ENCODE assay signal across 8 mouse cellular contexts in genomic region chr10:86778398-86779116, GRCm38 (mm10). TPM values are rescaled to one million over a fixed set of nuclear protein-coding genes. Genes with fewer than 3 reads are reported as not detected.
DNase-seq lines count a peak whose midpoint lies in the region; ATAC-seq lines count a peak whose summit lies in the region.

Gene Nt5dc3, plus strand, starts transcription at chr10:86779005.

- H3K4me1 ChIP-seq in heart, embryonic 14.5 days (ENCODE audit: control insufficient read depth in 2 of 2, insufficient read depth in 2 of 2, low read length in 2 of 2): peaks cover 17 to 40% of the 10 kb centered on the region in 2 experiments
- peaks cover 42% of the 10 kb centered on the region for H3K4me1 ChIP-seq in liver, embryonic 13.5 days (replicated peaks)
- H3K4me1 ChIP-seq in stomach, embryonic 16.5 days (ENCODE audit: control insufficient read depth, insufficient read depth, low read length): peaks cover 13% of the 10 kb centered on the region; the same call in 1 of the 2 replicates

- H3K4me3 ChIP-seq in heart, embryonic 14.5 days (ENCODE audit: control insufficient read depth in 1 of 2, insufficient read depth in 1 of 2, low read depth in 1 of 2, low read length in 2 of 2): peak within 1 kb of the TSS; percentile 81
- peak within 1 kb of the TSS; percentile 74 for H3K4me3 ChIP-seq in liver, embryonic 13.5 days (replicated peaks)
- H3K4me3 ChIP-seq in stomach, embryonic 16.5 days (replicated peaks; ENCODE audit: low read length): peak within 1 kb of the TSS; percentile 69

- no peaks in the 10 kb centered on the region for H3K36me3 ChIP-seq in heart, embryonic 14.5 days (ENCODE audit: control insufficient read depth, insufficient read depth, low read length)
- H3K36me3 ChIP-seq in liver, embryonic 13.5 days: no peaks in the 10 kb centered on the region
- no peaks in the 10 kb centered on the region for H3K36me3 ChIP-seq in stomach, embryonic 16.5 days (ENCODE audit: control insufficient read depth, insufficient read depth, low read length)

- peak within 1 kb of the TSS; percentile 94 for H3K4me2 ChIP-seq in heart, embryonic 14.5 days (ENCODE audit: low read length)
- peak within 1 kb of the TSS; percentile 99 for H3K4me2 ChIP-seq in liver, embryonic 13.5 days
- H3K4me2 ChIP-seq in stomach, embryonic 16.5 days (ENCODE audit: low read depth, low read length): peak within 1 kb of the TSS; percentile 74

- peak; percentile 91 for DNase-seq in c-Kit-negative CD71-positive TER-119-positive erythroid progenitor cells, embryonic 14.5 days (ENCODE audit: low read depth, low spot score)
- DNase-seq in fibroblast of lung, adult 2 months (ENCODE audit: low read depth): peak; percentile 97
- peak; percentile 98 for DNase-seq in kidney, postnatal 14 days
- peak; percentile 95 for DNase-seq in liver, embryonic 13.5 days
- peak; percentile 97 for DNase-seq in neural tube, embryonic 10.5 days (ENCODE audit: extremely low spot score, low spot score)

- WGBS in heart, embryonic 14.5 days: under 1% methylated on average over 44 of the region's 44 CpGs
- WGBS in liver, embryonic 13.5 days (ENCODE audit: insufficient replicate concordance): 1% methylated on average over 44 of the region's 44 CpGs
- WGBS in stomach, embryonic 16.5 days: under 1% methylated on average over 44 of the region's 44 CpGs

- peak within 1 kb of the TSS; percentile 91 to 94 for H3K27ac ChIP-seq in heart, embryonic 14.5 days (replicated peaks in 1 of 2; ENCODE audit: control insufficient read depth in 1 of 2, insufficient read depth in 1 of 2, low read depth in 2 of 2, low read length in 2 of 2)
- H3K27ac ChIP-seq in liver, embryonic 13.5 days: peak within 1 kb of the TSS; percentile 72
- peak within 1 kb of the TSS; percentile 78 for H3K27ac ChIP-seq in stomach, embryonic 16.5 days (ENCODE audit: low read length)

- H3K9me3 ChIP-seq in heart, embryonic 14.5 days (ENCODE audit: control insufficient read depth, low read length): no peaks in the 10 kb centered on the region
- no peaks in the 10 kb centered on the region for H3K9me3 ChIP-seq in liver, embryonic 13.5 days (replicated peaks)
- H3K9me3 ChIP-seq in stomach, embryonic 16.5 days (replicated peaks; ENCODE audit: control insufficient read depth, low read length): no peaks in the 10 kb centered on the region

- H3K27me3 ChIP-seq in heart, embryonic 14.5 days (ENCODE audit: control insufficient read depth, insufficient read depth, low read length): no peaks in the 10 kb centered on the region
- no peaks in the 10 kb centered on the region for H3K27me3 ChIP-seq in liver, embryonic 13.5 days
- no peaks in the 10 kb centered on the region for H3K27me3 ChIP-seq in stomach, embryonic 16.5 days (ENCODE audit: control insufficient read depth, insufficient read depth, low read length)

- H3K9ac ChIP-seq in heart, embryonic 14.5 days (ENCODE audit: low read length): peak within 1 kb of the TSS; percentile 90
- peak within 1 kb of the TSS; percentile 82 for H3K9ac ChIP-seq in liver, embryonic 13.5 days
- H3K9ac ChIP-seq in stomach, embryonic 16.5 days (ENCODE audit: low read length): peak within 1 kb of the TSS; percentile 83

- peak; percentile 79 for ATAC-seq in CD4-positive, CD25-positive, alpha-beta regulatory T cell, adult 4 months
- peak; percentile 96 for ATAC-seq in heart, embryonic 14.5 days (ENCODE audit: insufficient number of reproducible peaks, insufficient read depth, low FRiP score, low read depth)
- peak; percentile 95 for ATAC-seq in liver, embryonic 13.5 days (ENCODE audit: low read depth)
- peak; percentile 96 for ATAC-seq in stomach, embryonic 16.5 days (ENCODE audit: insufficient read depth, low FRiP score)

RNA-seq across cellular contexts. Expression of gene Nt5dc3, which starts in this region (rescaled TPM):
- 1 to 10 TPM; 1.4 to 2.6 TPM for polyA plus RNA-seq in CD4-positive, CD25-positive, alpha-beta regulatory T cell, adult 4 months (2017; shearing (Covaris generic))
- polyA plus RNA-seq in heart, embryonic 14.5 days (2014; fragmentation: Nextera tagmentation; extraction: Ambion mirVana): 4.1 and 4.7 TPM in 2 replicates
- polyA plus RNA-seq in liver, embryonic 13.5 days (2015; fragmentation: Nextera tagmentation; extraction: Ambion mirVana): 0.35 and 0.61 TPM in 2 replicates
- 1.5 and 1.8 TPM in 2 replicates for polyA plus RNA-seq in stomach, embryonic 16.5 days (2015; fragmentation: Nextera tagmentation; extraction: Ambion mirVana)

Comparison
In these comparisons a context has a peak if more than half of its experiments do, and no peak if none do; other contexts are left out.
1. Peak in every context shown above with its lines: DNase-seq, ATAC-seq, H3K4me3 ChIP-seq and H3K27ac ChIP-seq.
2. Peak in DNase-seq, ATAC-seq, H3K4me3 ChIP-seq, H3K27ac ChIP-seq, H3K9ac ChIP-seq and H3K4me2 ChIP-seq in liver, embryonic 13.5 days; RNA of the gene not detected or under 1 TPM.